Mouse (Mus musculus) neural tube, postnatal 0 days (tissue): Measurements from ENCODE around the gene Arrdc2. TPM values are rescaled to one million over a fixed set of nuclear protein-coding genes. Genes with fewer than 3 reads are reported as not detected.

Source experiments
- microRNA-seq: library from miRNA; unstranded; fragments of <30 nt; microRNA quantifications from one replicate; pipeline ENCODE4, GENCODE M21; 2016
- polyA plus RNA-seq: library from polyadenylated mRNA; unstranded; fragments of >200 nt; fragmentation: Nextera tagmentation; extraction: Ambion mirVana; gene quantifications from 2 replicates; pipeline ENCODE4 v1.2.1, GENCODE M21; 2015

Gene Arrdc2
- 5.3 and 5.8 TPM in 2 replicates for polyA plus RNA-seq

GRCm38 (mm10) chr8:70839408-70840351 lies at the start of gene Arrdc2:
Gene Arrdc2 (minus strand): TSS chr8:70839720.

GRCm38 (mm10) chr8:70873364-70873985 lies 34.0 kb upstream of the Arrdc2 start, which contains the start of gene Ccdc124:
Gene Ccdc124 (minus strand): TSS chr8:70873935.

GRCm38 (mm10) chr8:70862824-70863641 lies 23.5 kb upstream of the Arrdc2 start, which contains the start of gene Kcnn1:
Gene Kcnn1 (minus strand): TSS chr8:70863258.

GRCm38 (mm10) chr8:70808239-70808638 lies 31.3 kb downstream of the Arrdc2 start, which contains the start of gene Il12rb1:
Gene Il12rb1 (plus strand): TSS chr8:70808449.

GRCm38 (mm10) chr8:70804481-70805206 lies 34.9 kb downstream of the Arrdc2 start, which contains the start of gene Mast3:
Gene Mast3 (minus strand): TSS chr8:70805054.

Small RNA genes within 50 kb of the gene (microRNA-seq; reads per million reads assigned to microRNA genes)
- gene Mir7240: 0.87 reads per million

Other genes starting within 250 kb of the Arrdc2 start
- 113 TPM in 2 replicates for gene Isyna1, start 245.3 kb downstream of the Arrdc2 start, polyA plus RNA-seq
- gene Ssbp4, start 230.8 kb downstream of the Arrdc2 start, polyA plus RNA-seq: 221 and 251 TPM in 2 replicates
- 2.3 and 2.5 TPM in 2 replicates for gene Lrrc25, start 223.6 kb downstream of the Arrdc2 start, polyA plus RNA-seq
- gene Gdf15, start 207.3 kb downstream of the Arrdc2 start, polyA plus RNA-seq: 0.55 and 0.79 TPM in 2 replicates
- 72.8 and 79.8 TPM in 2 replicates for gene Pgpep1, start 179.3 kb downstream of the Arrdc2 start, polyA plus RNA-seq
- 194 and 204 TPM in 2 replicates for gene Lsm4, start 166.5 kb downstream of the Arrdc2 start, polyA plus RNA-seq
- gene Jund, start 140.8 kb downstream of the Arrdc2 start, polyA plus RNA-seq: 107 and 140 TPM in 2 replicates
- gene Iqcn, start 136.3 kb downstream of the Arrdc2 start, polyA plus RNA-seq: 0.03 TPM in 1 of 2 replicates, not detected in the other
- not detected in 2 replicates for gene Gm3336, start 121.2 kb downstream of the Arrdc2 start, polyA plus RNA-seq
- 0.12 and 0.14 TPM in 2 replicates for gene Pde4c, start 116.0 kb downstream of the Arrdc2 start, polyA plus RNA-seq
- 832 and 885 TPM in 2 replicates for gene Rab3a, start 85.0 kb downstream of the Arrdc2 start, polyA plus RNA-seq
- gene Mpv17l2, start 78.8 kb downstream of the Arrdc2 start, polyA plus RNA-seq: 50.0 and 53.0 TPM in 2 replicates
- 81.0 and 96.3 TPM in 2 replicates for gene Pik3r2, start 63.0 kb downstream of the Arrdc2 start, polyA plus RNA-seq
- gene Mast3, start 34.7 kb downstream of the Arrdc2 start, polyA plus RNA-seq: 18.3 and 21.3 TPM in 2 replicates
- gene Il12rb1, start 31.3 kb downstream of the Arrdc2 start, polyA plus RNA-seq: 0.09 and 0.14 TPM in 2 replicates
- 9.4 and 10.1 TPM in 2 replicates for gene Kcnn1, start 23.5 kb upstream of the Arrdc2 start, polyA plus RNA-seq
- 134 and 163 TPM in 2 replicates for gene Ccdc124, start 34.2 kb upstream of the Arrdc2 start, polyA plus RNA-seq
- gene Slc5a5, start 53.0 kb upstream of the Arrdc2 start, polyA plus RNA-seq: 5.6 and 5.9 TPM in 2 replicates
- gene Rpl18a, start 57.7 kb upstream of the Arrdc2 start, polyA plus RNA-seq: 2,423 and 2,642 TPM in 2 replicates
- gene Map1s, start 66.2 kb upstream of the Arrdc2 start, polyA plus RNA-seq: 49.9 and 57.3 TPM in 2 replicates